Mouse (Mus musculus): ENCODE data around the gene Mgp. TPM values are rescaled to one million over a fixed set of nuclear protein-coding genes. Genes with fewer than 3 reads are reported as not detected.

Gene Mgp
- polyA plus RNA-seq, 1 experiment from 2014 or later = 30.1 TPM

DNA sequence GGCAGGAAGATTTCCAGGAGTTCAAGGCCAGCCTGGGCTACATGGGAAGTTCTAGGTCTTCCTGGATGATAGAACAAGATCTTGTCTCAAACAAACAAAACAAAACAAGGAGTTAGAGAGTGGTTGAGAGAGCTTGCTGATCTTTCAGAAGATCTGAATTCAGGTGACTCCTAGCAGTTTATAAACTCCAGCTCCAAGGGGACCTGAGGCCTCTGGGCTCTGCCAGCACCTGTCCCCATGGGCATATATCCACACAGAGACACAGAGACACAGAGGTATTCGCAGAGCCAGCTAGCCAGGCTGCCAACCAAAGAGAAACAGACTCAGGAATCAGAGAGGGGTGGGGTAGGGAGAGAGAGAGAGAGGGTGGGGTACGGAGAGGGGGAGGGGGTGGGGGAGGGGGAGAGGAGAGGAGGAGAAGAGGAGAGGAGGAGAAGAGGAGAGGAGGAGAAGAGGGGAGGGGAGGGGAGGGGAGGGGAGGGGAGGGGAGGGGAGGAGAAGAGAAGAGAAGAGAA, 37.2 kb upstream of the Mgp start:
- Histone ChIP-seq H3K36me3 (no peaks in the 10 kb centered on the region), H3K4me2 (no peak overlapping the region), H3K4me3 (no peak overlapping the region), H3K27me3 (0 out of 2 replicates have a peak, but pooled peaks cover 5% of the 10 kb centered on the region), H3K9me3 (no peaks in the 10 kb centered on the region), H3K27ac (replicated peaks) (no peak overlapping the region), H3K4me1 (replicated peaks) (peaks cover 8% of the 10 kb centered on the region), H3K9ac (no peak overlapping the region)
- 80% methylated on average over 1 of the region's 2 CpGs for WGBS
- no peak for ATAC-seq (ENCODE audit: low read depth)

DNA sequence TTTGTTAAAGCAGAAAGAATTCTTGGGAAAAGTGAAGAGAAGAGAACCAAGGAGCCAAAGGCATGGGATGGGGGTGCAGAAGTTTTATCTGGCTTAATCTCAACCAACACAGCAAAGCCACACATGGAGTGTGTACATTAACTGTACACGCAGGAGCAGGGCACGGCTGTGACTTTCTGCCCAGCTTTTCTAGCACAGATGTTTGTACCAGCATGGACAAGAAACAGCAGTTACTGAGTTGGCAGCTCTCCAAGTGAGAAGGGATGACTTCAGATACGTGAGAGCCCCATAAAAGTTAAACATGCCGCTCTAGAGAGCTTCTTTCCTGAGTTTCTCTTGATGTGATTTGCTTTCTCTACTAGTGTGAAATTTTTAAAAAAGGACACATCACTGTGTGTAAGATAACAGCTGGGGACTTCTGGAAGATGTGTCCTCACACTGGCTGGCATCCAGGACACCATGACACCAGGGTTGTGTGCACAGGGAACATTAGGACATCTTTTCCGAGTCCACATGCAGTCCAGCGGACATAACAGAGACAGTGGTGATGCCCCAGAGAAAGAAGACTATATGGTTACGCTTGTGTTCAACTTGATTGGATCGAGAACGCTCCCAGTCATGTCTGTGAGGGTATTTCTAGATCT, 34.7 kb upstream of the Mgp start:
- no peak overlapping the region for H3K4me3 ChIP-seq
- H3K9ac ChIP-seq = no peak overlapping the region
- no peak overlapping the region for H3K27ac ChIP-seq (replicated peaks)
- no peaks in the 10 kb centered on the region for H3K36me3 ChIP-seq
- 77% methylated on average over 9 of the region's 9 CpGs for WGBS
- no peak for ATAC-seq (ENCODE audit: low read depth)
- no peaks in the 10 kb centered on the region for H3K9me3 ChIP-seq
- H3K27me3 ChIP-seq = 0 out of 2 replicates have a peak, but pooled peaks cover 5% of the 10 kb centered on the region
- H3K4me2 ChIP-seq = no peak overlapping the region
- peaks cover 11% of the 10 kb centered on the region for H3K4me1 ChIP-seq (replicated peaks)

DNA sequence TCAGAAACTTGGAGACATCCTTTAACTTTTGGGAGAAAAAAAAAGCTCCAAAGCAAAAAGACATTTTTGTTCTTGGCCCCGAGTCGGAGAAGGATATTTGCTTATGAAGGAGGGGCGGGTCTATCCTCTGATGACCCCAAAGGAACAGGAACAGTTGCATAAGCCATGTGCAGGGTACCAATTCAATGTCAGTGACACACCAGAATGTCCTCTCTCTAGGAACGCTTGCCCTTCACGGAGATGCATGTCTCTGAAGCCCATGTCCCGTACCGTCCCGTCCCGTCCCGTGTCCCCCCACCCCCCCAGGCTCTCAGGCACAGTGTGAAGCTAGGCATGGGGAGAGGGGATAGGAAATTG, 31.3 kb upstream of the Mgp start:
- Histone ChIP-seq H3K4me3 (no peak overlapping the region), H3K9me3 (no peaks in the 10 kb centered on the region), H3K27me3 (no peaks in the 10 kb centered on the region), H3K4me2 (no peak overlapping the region), H3K27ac (replicated peaks) (no peak overlapping the region), H3K9ac (no peak overlapping the region), H3K4me1 (replicated peaks) (0 out of 2 replicates have a peak, but pooled peaks cover 3% of the 10 kb centered on the region), H3K36me3 (no peaks in the 10 kb centered on the region)
- ATAC-seq (ENCODE audit: low read depth) = no peak
- 78% methylated on average over 10 of the region's 10 CpGs for WGBS

DNA sequence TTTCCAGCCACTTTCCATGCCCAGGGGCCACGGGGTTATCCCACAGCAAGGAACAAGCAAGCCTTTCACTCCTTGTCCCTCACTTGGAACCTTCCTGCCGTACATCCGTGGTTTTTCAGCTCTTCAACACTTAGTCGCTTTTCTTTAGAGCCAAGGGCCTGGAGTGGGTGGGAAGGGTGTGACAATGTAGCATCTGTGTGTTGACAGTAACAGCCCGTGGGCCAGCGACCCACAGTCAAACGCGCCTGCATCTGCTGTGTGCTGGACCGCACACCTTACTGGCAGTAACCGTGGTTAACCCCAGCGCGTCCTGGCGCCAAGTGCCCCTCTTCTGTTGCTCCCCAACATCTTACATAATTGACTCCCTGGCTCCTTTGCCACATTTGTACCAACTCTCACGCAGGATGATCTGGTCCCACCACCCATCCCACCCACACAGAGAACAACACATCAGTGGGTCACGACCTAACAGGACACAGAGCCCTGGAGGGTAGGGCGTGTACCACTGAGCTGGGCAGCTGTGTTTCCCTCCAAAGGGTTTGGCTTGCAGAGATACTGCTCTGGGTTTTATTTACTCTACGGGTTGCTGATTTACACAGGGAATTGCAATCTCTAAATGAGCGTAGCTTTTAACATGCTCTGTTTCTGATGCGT, 30.8 kb upstream of the Mgp start:
- Histone ChIP-seq H3K4me3 (no peak overlapping the region), H3K9me3 (no peaks in the 10 kb centered on the region), H3K4me2 (no peak overlapping the region), H3K9ac (no peak overlapping the region), H3K27me3 (no peaks in the 10 kb centered on the region), H3K4me1 (replicated peaks) (0 out of 2 replicates have a peak, but pooled peaks cover 3% of the 10 kb centered on the region), H3K27ac (replicated peaks) (no peak overlapping the region), H3K36me3 (no peaks in the 10 kb centered on the region)
- no peak for ATAC-seq (ENCODE audit: low read depth)
- WGBS = 81% methylated on average over 19 of the region's 19 CpGs

DNA sequence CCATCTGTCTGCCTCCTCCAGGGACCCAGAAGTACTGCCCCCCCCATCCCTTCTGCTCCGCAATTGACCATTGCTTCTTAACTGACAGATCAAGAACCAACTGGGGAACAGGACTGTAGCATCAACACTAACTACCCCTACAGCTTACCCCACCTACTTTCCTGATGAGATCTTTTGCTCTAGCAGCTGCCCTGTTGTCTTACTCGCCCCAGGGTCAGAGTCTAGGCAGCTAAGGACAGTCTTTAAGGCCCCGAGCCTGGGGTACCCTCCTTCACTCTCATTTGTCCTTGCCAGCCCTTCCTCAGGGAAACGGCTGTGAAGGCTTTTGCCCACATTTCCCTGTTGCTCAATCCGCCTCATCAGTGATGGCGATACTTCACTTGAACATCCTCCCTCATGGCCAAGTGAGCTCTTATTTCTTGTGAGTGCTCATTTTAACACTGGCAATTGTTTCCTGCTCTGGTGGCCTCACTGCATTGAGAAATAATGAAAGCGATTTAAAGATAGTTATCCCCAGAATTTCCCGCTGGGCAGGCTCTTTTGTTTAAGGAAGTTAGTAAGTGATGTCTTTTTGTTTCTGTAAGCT, 28.4 kb upstream of the Mgp start:
- 72% methylated on average over 8 of the region's 8 CpGs for WGBS
- H3K9me3 ChIP-seq = no peaks in the 10 kb centered on the region
- no peaks in the 10 kb centered on the region for H3K27me3 ChIP-seq
- no peak overlapping the region for H3K4me2 ChIP-seq
- no peak overlapping the region for H3K27ac ChIP-seq (replicated peaks)
- H3K9ac ChIP-seq = no peak overlapping the region
- H3K4me1 ChIP-seq (replicated peaks) = 0 out of 2 replicates have a peak, but pooled peaks cover 3% of the 10 kb centered on the region
- H3K36me3 ChIP-seq = no peaks in the 10 kb centered on the region
- no peak for ATAC-seq (ENCODE audit: low read depth)
- H3K4me3 ChIP-seq = no peak overlapping the region

DNA sequence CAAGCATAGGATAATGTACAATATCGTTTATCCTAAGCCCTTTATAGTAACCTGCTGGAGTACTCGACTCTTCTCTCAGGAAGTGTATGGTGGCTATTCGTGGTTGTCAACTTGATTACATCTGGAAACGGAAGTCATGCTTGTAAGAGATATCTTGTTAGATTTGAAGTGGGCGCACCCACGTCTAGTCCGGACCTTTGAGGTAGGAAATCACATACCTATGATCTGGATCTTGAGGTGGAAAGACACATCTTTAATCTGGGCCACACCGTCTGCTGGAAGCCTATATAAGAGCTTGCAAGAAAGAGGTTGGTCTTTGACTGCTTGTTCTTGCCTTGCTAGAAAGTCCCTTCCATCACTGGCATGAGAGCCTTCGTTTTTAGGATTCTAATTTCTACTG, 26.9 kb upstream of the Mgp start:
- Histone ChIP-seq H3K27ac (replicated peaks) (no peak overlapping the region), H3K4me3 (no peak overlapping the region), H3K9ac (no peak overlapping the region), H3K4me1 (replicated peaks) (0 out of 2 replicates have a peak, but pooled peaks cover 3% of the 10 kb centered on the region), H3K4me2 (no peak overlapping the region), H3K36me3 (no peaks in the 10 kb centered on the region), H3K27me3 (no peaks in the 10 kb centered on the region), H3K9me3 (no peaks in the 10 kb centered on the region)
- WGBS = 91% methylated on average over 9 of the region's 9 CpGs
- no peak for ATAC-seq (ENCODE audit: low read depth)

DNA sequence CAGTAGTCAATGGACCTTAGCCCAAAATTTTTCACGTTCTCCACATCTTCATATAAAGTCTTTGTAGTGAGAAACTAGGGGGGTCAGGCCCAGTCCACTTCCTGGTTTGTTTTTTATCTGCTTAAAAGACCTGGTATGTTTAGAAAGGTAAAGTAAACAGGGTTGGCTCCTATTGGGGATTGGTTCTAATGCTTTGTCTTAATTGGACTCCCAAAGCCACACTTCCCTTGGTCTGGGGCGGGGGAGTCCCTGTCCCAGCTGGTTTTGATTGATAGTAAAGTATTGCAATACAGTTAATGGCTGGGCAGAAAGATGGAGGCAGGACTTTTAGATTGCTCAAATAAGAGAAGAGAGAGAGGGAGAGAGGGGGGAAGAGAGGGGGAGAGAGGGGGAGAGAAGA, 25.4 kb upstream of the Mgp start:
- no peak overlapping the region for H3K4me3 ChIP-seq
- H3K4me2 ChIP-seq = no peak overlapping the region
- H3K27me3 ChIP-seq = no peaks in the 10 kb centered on the region
- ATAC-seq (ENCODE audit: low read depth) = no peak
- H3K4me1 ChIP-seq (replicated peaks) = no peaks in the 10 kb centered on the region
- H3K27ac ChIP-seq (replicated peaks) = no peak overlapping the region
- WGBS = 80% methylated on average over 2 of the region's 2 CpGs
- no peaks in the 10 kb centered on the region for H3K36me3 ChIP-seq
- H3K9me3 ChIP-seq = no peaks in the 10 kb centered on the region
- H3K9ac ChIP-seq = no peak overlapping the region

DNA sequence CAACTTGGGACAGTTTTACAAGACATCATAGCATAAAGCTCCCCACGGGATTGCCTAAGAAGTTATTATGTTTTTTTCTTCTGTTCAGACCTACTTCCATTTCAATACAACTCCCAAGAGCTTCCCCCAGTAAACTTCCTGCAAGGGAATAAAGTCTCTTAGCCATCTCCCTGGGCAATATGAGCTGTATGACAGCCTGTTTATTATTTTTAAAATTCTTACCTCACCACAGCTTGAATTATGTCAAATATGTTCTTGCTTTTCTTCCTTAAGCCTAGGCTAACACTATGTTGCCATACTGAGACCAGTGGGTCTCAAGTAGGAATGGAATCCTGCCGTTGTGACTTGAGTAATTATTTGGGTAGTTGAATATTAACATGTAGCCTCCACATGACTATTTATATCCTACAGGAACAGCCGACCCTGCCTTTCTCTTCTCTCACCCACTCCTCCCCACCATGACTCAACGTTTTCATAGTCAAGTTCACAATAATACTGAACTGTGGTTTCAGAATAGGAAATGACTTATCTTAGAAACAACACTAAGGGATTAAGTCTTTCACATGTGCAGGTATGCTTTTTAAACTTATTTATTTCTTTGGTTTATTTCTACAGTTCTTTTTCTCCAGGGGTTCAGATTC, 24.9 kb upstream of the Mgp start:
- H3K9me3 ChIP-seq = no peaks in the 10 kb centered on the region
- no peaks in the 10 kb centered on the region for H3K27me3 ChIP-seq
- no peak for ATAC-seq (ENCODE audit: low read depth)
- no peaks in the 10 kb centered on the region for H3K4me1 ChIP-seq (replicated peaks)
- H3K9ac ChIP-seq = no peak overlapping the region
- H3K4me2 ChIP-seq = no peak overlapping the region
- no peaks in the 10 kb centered on the region for H3K36me3 ChIP-seq
- no peak overlapping the region for H3K4me3 ChIP-seq
- WGBS = 76% methylated on average over 4 of the region's 4 CpGs
- H3K27ac ChIP-seq (replicated peaks) = no peak overlapping the region

DNA sequence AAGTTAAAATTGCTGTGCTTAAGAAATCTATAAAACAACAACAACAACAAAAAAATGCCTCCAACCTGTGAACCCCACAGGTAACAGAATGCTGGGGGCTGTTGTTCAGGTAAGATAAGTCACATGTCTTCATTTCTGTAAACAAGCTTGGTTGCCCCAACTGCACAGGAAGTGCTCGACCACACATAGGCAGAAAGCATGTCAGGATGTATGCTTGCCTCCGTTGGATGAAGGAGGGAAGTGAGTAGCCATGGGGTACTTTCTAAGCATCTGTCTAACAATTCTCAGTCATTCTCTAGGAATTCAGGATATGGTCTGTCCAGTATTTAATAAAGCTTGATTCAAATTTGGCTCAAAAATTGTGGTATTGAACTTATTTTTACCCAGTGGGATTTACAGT, 23.3 kb upstream of the Mgp start:
- 78% methylated on average over 2 of the region's 2 CpGs for WGBS
- Histone ChIP-seq H3K27ac (replicated peaks) (no peak overlapping the region), H3K27me3 (no peaks in the 10 kb centered on the region), H3K4me1 (replicated peaks) (no peaks in the 10 kb centered on the region), H3K4me3 (no peak overlapping the region), H3K36me3 (no peaks in the 10 kb centered on the region), H3K4me2 (no peak overlapping the region), H3K9ac (no peak overlapping the region), H3K9me3 (no peaks in the 10 kb centered on the region)
- ATAC-seq (ENCODE audit: low read depth) = no peak

DNA sequence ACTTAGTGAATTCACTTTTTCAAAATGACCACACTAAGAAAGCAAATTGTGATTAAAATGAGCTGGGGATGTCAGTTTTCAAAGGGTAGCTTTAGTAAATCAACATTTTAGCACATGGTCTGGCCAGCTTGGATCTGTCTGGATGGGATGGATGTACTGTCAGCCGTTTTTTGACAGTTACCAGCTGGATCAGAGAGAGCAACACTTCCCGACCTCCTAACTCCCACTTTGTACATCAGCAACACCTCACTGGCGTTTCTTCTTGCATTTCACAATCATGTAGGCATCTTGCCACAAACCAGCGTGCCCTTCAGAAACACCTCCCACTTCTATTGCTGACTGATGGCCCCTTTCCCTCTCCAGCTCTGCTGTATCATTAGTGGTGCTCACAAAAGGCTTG, 22.6 kb upstream of the Mgp start:
- H3K27ac ChIP-seq (replicated peaks) = no peak overlapping the region
- H3K4me3 ChIP-seq = no peak overlapping the region
- H3K4me2 ChIP-seq = no peak overlapping the region
- no peaks in the 10 kb centered on the region for H3K4me1 ChIP-seq (replicated peaks)
- H3K36me3 ChIP-seq = no peaks in the 10 kb centered on the region
- H3K27me3 ChIP-seq = no peaks in the 10 kb centered on the region
- H3K9me3 ChIP-seq = no peaks in the 10 kb centered on the region
- no peak overlapping the region for H3K9ac ChIP-seq
- 70% methylated on average over 4 of the region's 4 CpGs for WGBS
- ATAC-seq (ENCODE audit: low read depth) = no peak

DNA sequence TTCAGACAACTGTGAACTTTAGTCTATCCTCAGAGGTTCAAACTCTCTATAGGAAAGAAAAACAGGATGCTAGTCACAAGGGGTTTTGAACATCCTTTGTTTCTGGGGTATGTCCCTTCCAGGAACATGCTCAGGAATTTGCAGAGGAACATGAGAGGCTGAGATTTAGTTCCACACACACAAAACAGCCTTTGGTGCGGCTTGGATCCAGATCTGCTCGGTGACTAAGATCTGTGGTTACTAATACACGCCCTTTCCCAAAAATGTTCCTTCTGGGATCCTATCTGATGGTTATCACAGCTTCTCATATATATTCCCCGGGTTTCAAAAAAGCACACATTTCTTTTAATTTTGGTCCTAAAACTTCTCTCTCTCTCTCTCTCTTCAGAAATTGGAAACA, 22.2 kb upstream of the Mgp start:
- Histone ChIP-seq H3K9ac (no peak overlapping the region), H3K4me2 (no peak overlapping the region), H3K4me1 (replicated peaks) (no peaks in the 10 kb centered on the region), H3K27ac (replicated peaks) (no peak overlapping the region), H3K4me3 (no peak overlapping the region), H3K36me3 (no peaks in the 10 kb centered on the region), H3K9me3 (no peaks in the 10 kb centered on the region), H3K27me3 (no peaks in the 10 kb centered on the region)
- WGBS = 89% methylated on average over 4 of the region's 4 CpGs
- ATAC-seq (ENCODE audit: low read depth) = no peak
